In genomic region chr16:8444911-8445310, GRCm38 (mm10) we compare ENCODE assay signal across 23 mouse cellular contexts. TPM values are rescaled to one million over a fixed set of nuclear protein-coding genes. Genes with fewer than 3 reads are reported as not detected.
"Had no signal": no experiment of that assay in that cellular context is flagged by ENCODE, and none has a peak within 500 bp of the region (broad histone marks: within the 10 kb centered on the region; RNA-seq: fewer than 3 reads in every experiment).

No protein-coding gene starts in this region.

- H3K9ac ChIP-seq: liver, embryonic 15.5 days; lung, embryonic 15.5 days; midbrain, embryonic 12.5 days had no signal

- ATAC-seq: intestine, postnatal 0 days; midbrain, embryonic 16.5 days had no signal

- H3K36me3 ChIP-seq: liver, embryonic 15.5 days; lung, embryonic 15.5 days; midbrain, embryonic 12.5 days had no signal

- DNase-seq: kidney, adult 2 months; kidney, postnatal 25 days; layer of hippocampus, adult 9-11 months; lung, adult 18-20 months; lung, postnatal 10 days; lung, postnatal 36 days; thymus, postnatal 25 days had no signal

- H3K4me3 ChIP-seq: layer of hippocampus, adult 2 months; left cerebral cortex, adult 2 months; liver, embryonic 15.5 days; lung, embryonic 15.5 days; megakaryocyte, embryonic 14.5 days; midbrain, embryonic 12.5 days had no signal

- H3K4me2 ChIP-seq: liver, embryonic 15.5 days; lung, embryonic 15.5 days; midbrain, embryonic 12.5 days had no signal

- H3K4me1 ChIP-seq: liver, embryonic 15.5 days; lung, embryonic 15.5 days; midbrain, embryonic 12.5 days had no signal

- H3K27me3 ChIP-seq: liver, embryonic 15.5 days; lung, embryonic 15.5 days; midbrain, embryonic 12.5 days had no signal

- H3K27ac ChIP-seq: kidney, postnatal 0 days; layer of hippocampus, adult 2 months; left cerebral cortex, adult 2 months; liver, embryonic 15.5 days; lung, embryonic 15.5 days; midbrain, embryonic 12.5 days had no signal

- H3K9me3 ChIP-seq: liver, embryonic 15.5 days; lung, embryonic 15.5 days; midbrain, embryonic 12.5 days had no signal

RNA-seq across cellular contexts. Expression of gene Tmem114, which starts 20.0 kb away (rescaled TPM):
- total RNA-seq: liver, adult 2 months had no signal
- polyA plus RNA-seq: intestine, postnatal 0 days; kidney, adult 2 months; kidney, embryonic 14.5 days; kidney, postnatal 0 days; large intestine, adult 2 months; liver, adult 2 months; liver, embryonic 15.5 days; lung, embryonic 15.5 days; midbrain, embryonic 12.5 days; neural tube, embryonic 11.5 days; small intestine, adult 2 months; spleen, adult 2 months; stomach, embryonic 16.5 days had no signal
